Mouse (Mus musculus): Measurements from ENCODE around the gene Cldn7. TPM values are rescaled to one million over a fixed set of nuclear protein-coding genes. Genes with fewer than 3 reads are reported as not detected.
"Not testable (repeated sequence)": the region's sequence is repeated elsewhere in the genome, so short reads cannot be mapped to it uniquely, and the experiment has no call there.

Gene Cldn7
- polyA plus RNA-seq (2015; fragmentation: Nextera tagmentation; extraction: Ambion mirVana), result 8.1 and 13.1 TPM in 2 replicates

DNA sequence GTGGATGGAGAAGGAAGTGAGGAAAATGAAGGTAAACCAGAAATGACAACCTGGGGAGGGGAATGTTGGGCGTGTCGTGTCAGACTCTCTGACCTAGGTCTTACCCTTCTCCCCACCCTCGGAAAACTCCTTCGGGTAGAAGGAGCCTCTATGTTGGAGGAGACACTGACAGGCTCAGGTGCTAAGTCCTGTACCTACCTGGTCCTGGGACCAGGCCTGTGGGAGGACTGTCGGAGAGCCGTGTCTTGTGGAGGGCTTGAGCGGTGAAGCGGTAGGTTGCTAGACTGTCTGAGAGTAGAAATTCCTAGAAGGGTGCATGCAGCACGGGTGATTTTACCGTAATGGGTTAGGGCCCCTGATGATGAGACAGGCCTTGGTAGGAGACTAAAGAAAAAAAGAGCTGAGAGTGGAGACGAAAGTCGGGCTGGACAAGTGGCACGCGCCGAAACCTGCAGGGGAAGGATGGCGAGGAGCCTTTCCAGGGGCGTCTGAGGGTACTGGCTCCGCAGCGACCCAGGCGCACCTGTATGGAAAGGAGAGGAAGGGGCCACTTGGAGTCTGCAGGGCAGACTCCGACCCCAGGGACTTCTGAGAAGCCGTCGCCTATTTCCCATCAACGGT, at the start of gene Cldn7:
Gene Cldn7, plus strand, starts transcription at position 130 of the 621 bp plus-strand sequence.
- no peak for ATAC-seq (ENCODE audit: insufficient number of reproducible peaks, low FRiP score, low TSS enrichment, low read depth)
- peaks cover 65% of the 10 kb centered on the region for H3K27me3 ChIP-seq
- H3K9me3 ChIP-seq, result no peaks in the 10 kb centered on the region
- H3K27ac ChIP-seq, result no peak within 1 kb of the TSS
- H3K9ac ChIP-seq, result no peak within 1 kb of the TSS
- H3K4me2 ChIP-seq, result peak within 1 kb of the TSS; percentile 72
- peaks cover 24% of the 10 kb centered on the region for H3K4me1 ChIP-seq
- 10% methylated on average over 24 of the region's 24 CpGs for WGBS
- peaks cover 19% of the 10 kb centered on the region for H3K36me3 ChIP-seq
- H3K4me3 ChIP-seq, result peak within 1 kb of the TSS; percentile 39

DNA sequence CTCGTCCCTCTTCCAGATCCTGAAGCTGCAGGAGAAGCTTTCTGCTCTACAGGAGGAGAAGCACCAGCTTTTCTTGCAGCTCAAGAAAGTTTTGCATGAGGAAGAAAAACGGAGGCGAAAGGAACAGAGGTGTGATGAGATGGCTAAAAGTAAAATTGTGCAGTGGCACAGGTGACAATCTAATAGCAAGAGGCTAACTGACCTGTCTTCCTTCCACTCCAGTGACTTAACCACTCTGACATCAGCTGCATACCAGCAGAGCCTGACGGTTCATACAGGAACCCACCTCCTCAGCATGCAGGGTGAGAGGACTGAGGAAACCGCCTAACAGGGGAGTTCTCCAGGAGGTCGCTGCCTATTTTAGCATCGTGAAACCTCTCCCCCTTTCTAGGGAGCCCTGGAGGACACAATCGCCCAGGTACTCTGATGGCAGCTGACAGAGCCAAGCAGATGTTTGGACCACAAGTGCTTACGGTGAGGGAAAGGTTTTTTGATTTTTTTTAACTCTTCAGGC, 49.6 kb upstream of the Cldn7 start:
- no peak for ATAC-seq (ENCODE audit: insufficient number of reproducible peaks, low FRiP score, low TSS enrichment, low read depth)
- Histone ChIP-seq H3K9ac (peak overlapping the region; percentile 71; the same call in 1 of the 2 replicates), H3K4me1 (peaks cover 42% of the 10 kb centered on the region), H3K27ac (no peak overlapping the region), H3K9me3 (no peaks in the 10 kb centered on the region), H3K4me2 (peak overlapping the region; percentile 82), H3K27me3 (no peaks in the 10 kb centered on the region), H3K4me3 (peak overlapping the region; percentile 70), H3K36me3 (peaks cover 77% of the 10 kb centered on the region)
- WGBS, result 32% methylated on average over 9 of the region's 9 CpGs

DNA sequence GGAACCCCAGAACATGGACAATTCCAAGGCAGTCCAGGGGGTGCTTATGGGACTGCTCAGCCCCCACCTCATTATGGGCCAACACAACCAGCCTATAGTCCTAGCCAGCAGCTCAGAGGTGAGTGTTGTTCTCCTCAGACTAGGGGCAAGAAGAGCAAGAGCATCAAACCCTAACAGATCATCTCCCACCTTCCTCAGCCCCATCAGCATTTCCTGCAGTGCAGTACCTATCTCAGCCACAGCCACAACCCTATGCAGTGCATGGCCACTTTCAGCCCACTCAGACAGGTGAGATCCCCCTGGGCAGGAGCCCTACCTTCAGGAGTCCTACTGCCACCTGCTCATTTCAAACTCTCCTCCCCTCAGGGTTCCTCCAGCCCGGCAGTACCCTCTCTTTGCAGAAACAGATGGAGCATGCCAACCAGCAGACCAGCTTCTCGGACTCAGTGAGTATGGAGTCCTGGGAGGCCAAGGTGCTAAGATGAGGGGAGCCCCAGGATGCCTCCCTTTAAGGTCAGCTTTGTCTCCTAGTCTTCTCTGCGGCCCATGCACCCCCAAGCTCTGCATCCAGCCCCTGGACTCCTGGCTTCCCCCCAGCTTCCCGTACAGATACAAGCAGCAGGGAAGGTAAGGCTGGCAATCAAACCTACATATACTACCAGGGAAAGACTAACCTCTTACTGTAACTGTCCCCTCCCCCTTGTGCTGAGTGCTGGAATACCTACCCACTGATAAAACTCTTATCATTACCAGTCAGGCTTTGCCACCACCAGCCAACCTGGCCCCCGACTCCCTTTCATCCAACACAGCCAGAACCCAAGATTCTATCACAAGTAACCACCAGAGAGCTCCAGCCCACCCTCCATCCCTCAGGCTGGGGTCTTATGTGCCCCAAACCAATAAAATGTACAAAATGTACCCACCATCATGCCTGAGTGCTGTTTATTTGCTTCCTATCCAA, 48.6 kb upstream of the Cldn7 start:
- Histone ChIP-seq H3K36me3 (peaks cover 67% of the 10 kb centered on the region), H3K27ac (no peak overlapping the region), H3K4me2 (0 out of 2 replicates have a peak overlapping the region, but pooled peaks have one; percentile 82), H3K9me3 (no peaks in the 10 kb centered on the region), H3K27me3 (no peaks in the 10 kb centered on the region), H3K4me3 (0 out of 2 replicates have a peak overlapping the region, but pooled peaks have one; percentile 70), H3K4me1 (peaks cover 42% of the 10 kb centered on the region), H3K9ac (no peak overlapping the region)
- ATAC-seq (ENCODE audit: insufficient number of reproducible peaks, low FRiP score, low TSS enrichment, low read depth), result no peak
- WGBS, result 55% methylated on average over 5 of the region's 5 CpGs

DNA sequence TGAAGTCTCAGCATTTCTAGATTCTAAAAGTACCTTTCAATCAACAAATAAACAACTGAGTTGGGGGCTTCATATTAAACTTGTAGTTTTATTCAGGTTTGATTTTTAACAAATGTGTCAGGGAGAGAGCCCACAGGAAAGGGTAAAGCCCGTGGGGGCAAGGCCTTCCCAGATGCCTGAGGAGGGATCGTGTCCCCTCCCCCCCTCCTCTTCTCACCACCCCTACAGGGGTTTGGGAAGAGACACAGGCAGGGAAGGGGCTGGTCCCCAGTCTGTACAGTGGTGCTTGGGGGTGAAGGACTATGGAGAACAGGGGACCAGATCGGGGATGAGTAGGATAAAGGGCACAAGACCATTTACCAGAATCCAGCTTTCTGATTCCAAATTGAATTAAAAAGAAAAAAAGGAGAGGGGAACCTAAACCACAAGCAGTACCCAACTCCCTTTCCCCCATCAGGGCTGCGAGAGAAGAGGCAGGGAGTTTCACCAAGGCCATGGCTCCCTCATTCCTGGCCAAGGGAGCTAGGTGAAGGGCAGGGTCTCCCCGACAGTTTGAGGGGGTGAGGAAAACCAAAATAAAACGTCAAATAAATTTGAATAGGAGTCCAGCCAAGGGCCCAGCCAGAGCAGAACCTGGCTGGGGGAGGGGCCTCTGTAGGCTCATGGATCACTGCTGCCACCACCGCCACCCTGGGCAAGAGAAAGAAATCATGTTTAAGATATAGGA, 47.8 kb upstream of the Cldn7 start:
- Histone ChIP-seq H3K36me3 (peaks cover 58% of the 10 kb centered on the region), H3K4me1 (peaks cover 42% of the 10 kb centered on the region)
- WGBS, result 64% methylated on average over 7 of the region's 7 CpGs
- not testable (repeated sequence) for H3K27me3 ChIP-seq; H3K9ac ChIP-seq; H3K27ac ChIP-seq; ATAC-seq (ENCODE audit: insufficient number of reproducible peaks, low FRiP score, low TSS enrichment, low read depth); H3K4me3 ChIP-seq; H3K4me2 ChIP-seq; H3K9me3 ChIP-seq

DNA sequence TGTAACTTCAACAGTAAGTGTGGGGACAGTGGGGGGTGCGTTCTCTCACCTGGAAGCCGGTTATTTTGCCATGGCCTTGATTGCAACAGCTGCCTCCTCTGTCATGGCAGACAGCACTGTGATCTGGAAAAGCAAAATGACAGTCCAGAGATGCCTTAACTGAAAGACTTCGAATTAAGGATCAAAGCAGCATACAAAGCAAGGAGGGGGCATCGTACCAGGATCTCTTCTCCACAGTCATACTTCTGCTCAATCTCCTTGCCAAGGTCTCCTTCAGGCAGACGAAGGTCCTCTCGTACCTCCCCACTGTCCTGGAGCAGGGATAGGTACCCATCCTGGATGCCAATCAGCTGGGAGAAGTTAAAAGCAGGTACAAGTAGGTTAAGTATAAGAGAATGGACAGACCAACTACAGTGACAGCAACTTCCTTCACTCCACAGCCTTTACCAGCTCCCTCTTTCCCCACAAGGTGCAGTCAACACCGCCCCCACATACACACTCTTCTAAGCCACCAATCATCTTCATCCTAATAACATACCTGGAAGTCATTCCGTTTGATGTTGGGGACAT, 47.1 kb upstream of the Cldn7 start:
- no peak overlapping the region for H3K9ac ChIP-seq
- WGBS, result 78% methylated on average over 8 of the region's 8 CpGs
- no peaks in the 10 kb centered on the region for H3K27me3 ChIP-seq
- H3K9me3 ChIP-seq, result no peaks in the 10 kb centered on the region
- H3K4me3 ChIP-seq, result no peak overlapping the region
- no peak for ATAC-seq (ENCODE audit: insufficient number of reproducible peaks, low FRiP score, low TSS enrichment, low read depth)
- no peak overlapping the region for H3K4me2 ChIP-seq
- H3K4me1 ChIP-seq, result peaks cover 46% of the 10 kb centered on the region
- H3K27ac ChIP-seq, result no peak overlapping the region
- H3K36me3 ChIP-seq, result peaks cover 52% of the 10 kb centered on the region

DNA sequence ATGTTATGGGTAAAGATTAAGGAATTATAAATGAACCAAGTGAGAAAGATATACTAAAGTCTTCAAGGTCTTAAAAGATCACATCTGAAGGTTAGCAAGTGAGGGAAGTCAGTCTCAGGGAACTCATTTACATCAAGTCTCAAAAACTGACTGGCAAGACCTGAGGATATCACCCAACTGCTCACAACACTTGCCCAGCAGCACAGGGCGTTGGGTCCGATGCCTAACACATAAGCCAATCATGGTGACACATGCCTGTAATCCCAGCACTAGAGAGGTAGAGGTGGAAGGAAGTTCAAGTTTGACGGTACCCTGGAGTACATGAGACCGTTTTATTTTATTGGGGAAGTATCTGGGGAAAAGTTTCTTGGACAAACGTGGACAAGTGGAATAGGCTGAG, 46.5 kb upstream of the Cldn7 start:
- ATAC-seq (ENCODE audit: insufficient number of reproducible peaks, low FRiP score, low TSS enrichment, low read depth), result no peak
- Histone ChIP-seq H3K4me2 (no peak overlapping the region), H3K36me3 (peaks cover 45% of the 10 kb centered on the region), H3K27me3 (no peaks in the 10 kb centered on the region), H3K4me3 (no peak overlapping the region), H3K9me3 (no peaks in the 10 kb centered on the region), H3K9ac (no peak overlapping the region), H3K4me1 (peaks cover 46% of the 10 kb centered on the region), H3K27ac (no peak overlapping the region)
- 71% methylated on average over 5 of the region's 5 CpGs for WGBS

DNA sequence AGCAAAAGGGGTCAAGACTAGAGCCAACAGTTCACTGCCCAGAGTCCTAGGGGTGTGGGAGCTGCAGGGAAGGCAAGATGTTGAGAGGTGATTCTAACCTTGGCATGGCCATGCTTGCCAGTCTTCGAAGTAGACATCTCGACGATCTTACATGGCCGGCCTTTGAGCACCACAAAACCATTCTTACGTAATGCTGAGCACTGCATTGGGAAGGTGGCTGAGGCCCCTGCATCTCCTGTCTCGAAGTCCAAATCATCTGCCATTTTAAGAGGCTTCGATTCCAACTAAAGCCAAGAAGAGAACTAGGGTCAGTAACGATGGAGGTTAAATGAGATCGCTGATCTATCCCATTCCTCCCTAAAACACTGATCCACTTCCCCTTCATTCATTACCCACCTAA, 45.5 kb upstream of the Cldn7 start:
- no peak for ATAC-seq (ENCODE audit: insufficient number of reproducible peaks, low FRiP score, low TSS enrichment, low read depth)
- 81% methylated on average over 9 of the region's 9 CpGs for WGBS
- Histone ChIP-seq H3K9ac (0 out of 2 replicates have a peak overlapping the region, but pooled peaks have one; percentile 91), H3K4me3 (peak overlapping the region; percentile 94), H3K27ac (peak overlapping the region; percentile 96), H3K4me2 (peak overlapping the region; percentile 84), H3K4me1 (peaks cover 40% of the 10 kb centered on the region), H3K9me3 (no peaks in the 10 kb centered on the region), H3K27me3 (no peaks in the 10 kb centered on the region), H3K36me3 (peaks cover 43% of the 10 kb centered on the region)

DNA sequence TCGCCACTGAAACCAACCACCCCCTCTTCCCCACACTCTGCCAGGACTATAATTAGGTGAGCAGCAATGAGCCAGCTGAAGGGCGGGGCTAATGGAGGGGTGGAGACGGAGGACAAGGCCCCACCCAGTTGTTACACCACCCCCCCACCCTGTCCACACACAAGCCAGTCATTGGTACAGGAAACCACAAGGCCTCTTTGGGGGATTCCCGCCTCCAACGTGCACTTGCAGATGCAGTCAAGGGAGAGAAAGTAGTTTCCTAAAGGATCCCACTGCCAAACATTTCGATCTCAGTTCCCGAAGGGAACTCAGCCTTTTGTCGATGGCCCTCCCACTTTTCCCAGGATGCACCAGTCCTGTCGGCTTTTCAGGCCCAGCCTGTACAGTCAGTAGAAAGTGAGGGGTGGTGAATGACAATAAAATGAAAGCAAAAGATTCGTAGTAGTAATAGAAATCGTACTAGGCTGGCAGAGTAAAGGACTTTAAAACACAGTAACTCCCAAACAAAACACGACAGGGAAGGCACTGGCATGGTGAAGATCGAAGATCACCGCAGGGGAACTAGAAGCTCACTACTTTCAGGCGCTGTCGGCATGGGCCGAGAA, 44.8 kb upstream of the Cldn7 start:
- WGBS, result under 1% methylated on average over 17 of the region's 17 CpGs
- H3K4me1 ChIP-seq, result peaks cover 35% of the 10 kb centered on the region

DNA sequence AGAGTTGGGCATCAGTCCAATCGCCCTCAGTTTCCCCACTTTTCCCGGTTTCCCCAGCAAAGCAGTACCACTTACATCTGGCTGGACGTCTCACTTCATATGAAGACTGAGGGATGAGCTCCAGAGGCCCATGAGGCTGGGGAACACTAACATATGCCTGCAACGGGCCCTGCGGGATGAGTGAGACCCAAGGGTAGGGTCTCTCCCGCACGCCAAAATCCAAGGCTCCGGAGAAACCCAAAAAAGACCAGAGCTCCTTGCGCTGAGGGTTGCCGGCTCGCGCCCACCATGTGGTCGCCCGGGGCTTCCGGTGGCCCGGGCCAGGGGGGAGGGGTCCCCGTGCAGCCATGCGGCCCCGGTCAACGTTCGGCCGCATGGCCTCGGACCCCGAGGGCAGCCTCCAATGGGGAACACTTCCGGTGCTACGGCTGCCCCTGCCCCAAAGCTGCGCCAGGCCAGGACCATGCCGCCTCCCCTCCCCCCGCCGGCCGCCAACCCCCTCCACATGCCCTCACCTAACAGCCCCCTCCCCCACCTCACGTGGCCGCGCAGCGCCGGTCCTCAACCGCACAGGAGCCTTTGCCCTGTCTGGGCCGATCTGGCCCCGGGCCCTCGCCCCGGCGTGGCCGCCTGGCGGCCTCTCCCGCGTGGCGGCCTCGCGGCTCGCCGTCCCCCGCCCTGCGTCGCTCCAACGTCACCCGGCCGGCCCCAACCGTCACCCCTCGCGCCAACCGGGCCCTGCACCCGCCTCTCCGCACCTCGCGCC, 44.1 kb upstream of the Cldn7 start:
- H3K27ac ChIP-seq, result peak overlapping the region; percentile 96
- peak overlapping the region; percentile 84 for H3K4me2 ChIP-seq
- under 1% methylated on average over 64 of the region's 65 CpGs for WGBS
- 0 out of 2 replicates have a peak, but pooled peaks have one; percentile 1 for ATAC-seq (ENCODE audit: insufficient number of reproducible peaks, low FRiP score, low TSS enrichment, low read depth)
- peak overlapping the region; percentile 91 for H3K9ac ChIP-seq
- H3K27me3 ChIP-seq, result no peaks in the 10 kb centered on the region
- peak overlapping the region; percentile 94 for H3K4me3 ChIP-seq
- H3K4me1 ChIP-seq, result peaks cover 29% of the 10 kb centered on the region
- H3K9me3 ChIP-seq, result no peaks in the 10 kb centered on the region
- H3K36me3 ChIP-seq, result peaks cover 36% of the 10 kb centered on the region

More for the DNA sequence above, 44.8 kb upstream of the Cldn7 start:
- no peaks in the 10 kb centered on the region for H3K27me3 ChIP-seq
- peak overlapping the region; percentile 94 for H3K4me3 ChIP-seq
- ATAC-seq (ENCODE audit: insufficient number of reproducible peaks, low FRiP score, low TSS enrichment, low read depth), result no peak
- no peaks in the 10 kb centered on the region for H3K9me3 ChIP-seq
- H3K27ac ChIP-seq, result peak overlapping the region; percentile 96
- peak overlapping the region; percentile 84 for H3K4me2 ChIP-seq
- H3K36me3 ChIP-seq, result peaks cover 43% of the 10 kb centered on the region
- H3K9ac ChIP-seq, result peak overlapping the region; percentile 91

Measured in limb, embryonic 15.5 days (tissue).